Mouse (Mus musculus) large intestine, adult 2 months (tissue): ENCODE results near the gene Gm20388. TPM values are rescaled to one million over a fixed set of nuclear protein-coding genes. Genes with fewer than 3 reads are reported as not detected.

ENCODE experiments used
- DNase-seq: peaks from one replicate; pipeline ENCODE4 v3.0.0-alpha.2; 2012; ENCODE audit warnings: low read depth, low spot score
- WGBS: fragments of 180-500 bp; shearing (Covaris S2); methylation state at CpG from one replicate; pipeline ENCODE4 v1.1.7; 2018; 5-methylcytosine and 5-hydroxymethylcytosine counted together
- polyA plus RNA-seq: library from polyadenylated mRNA; depleted of rRNA; stranded (reverse); fragments of >200 nt; gene quantifications from 2 replicates; pipeline ENCODE4 v1.2.3, GENCODE M21; 2012

The Gm20388 gene
- polyA plus RNA-seq, 1 experiment, result 31.5 TPM

GRCm38 (mm10) chr8:121111145-121111907 is 1200.7 kb downstream of the Gm20388 start:
- WGBS, result 35% methylated on average over 7 of the region's 7 CpGs
- DNase-seq, result no peak

GRCm38 (mm10) chr8:121113261-121113660 is 1202.6 kb downstream of the Gm20388 start:
- WGBS, result under 1% methylated on average over 21 of the region's 21 CpGs
- DNase-seq, result peak; percentile 88

GRCm38 (mm10) chr8:121115136-121115535 is 1204.5 kb downstream of the Gm20388 start:
- WGBS, result 5% methylated on average over 25 of the region's 25 CpGs
- DNase-seq, result no peak

GRCm38 (mm10) chr8:121115948-121116347 is 1205.3 kb downstream of the Gm20388 start, which contains the start of gene Foxc2:
Gene Foxc2 (plus strand): TSS chr8:121116171.
- under 1% methylated on average over 25 of the region's 25 CpGs for WGBS
- DNase-seq, result no peak

- no peak for DNase-seq
- WGBS, result 3% methylated on average over 55 of the region's 55 CpGs
Observed at GRCm38 (mm10) chr8:121116591-121117185, 1206.0 kb downstream of the Gm20388 start.

GRCm38 (mm10) chr8:121117186-121117651 is 1206.6 kb downstream of the Gm20388 start:
- WGBS, result 2% methylated on average over 62 of the region's 62 CpGs
- DNase-seq, result no peak

- no peak for DNase-seq
- 4% methylated on average over 28 of the region's 28 CpGs for WGBS
Observed at GRCm38 (mm10) chr8:121117906-121118305, 1207.3 kb downstream of the Gm20388 start.

- 15% methylated on average over 18 of the region's 18 CpGs for WGBS
- no peak for DNase-seq
Observed at GRCm38 (mm10) chr8:121118634-121119420, 1208.2 kb downstream of the Gm20388 start.

GRCm38 (mm10) chr8:121119635-121120455 is 1209.2 kb downstream of the Gm20388 start:
- WGBS, result 38% methylated on average over 12 of the region's 12 CpGs
- no peak for DNase-seq

- 23% methylated on average over 17 of the region's 17 CpGs for WGBS
- DNase-seq, result no peak
Observed at GRCm38 (mm10) chr8:121120456-121121419, 1210.1 kb downstream of the Gm20388 start.

GRCm38 (mm10) chr8:121121704-121122103 is 1211.1 kb downstream of the Gm20388 start:
- no peak for DNase-seq
- WGBS, result 35% methylated on average over 8 of the region's 8 CpGs

- 34% methylated on average over 7 of the region's 7 CpGs for WGBS
- no peak for DNase-seq
Observed at GRCm38 (mm10) chr8:121122368-121122767, 1211.7 kb downstream of the Gm20388 start.

GRCm38 (mm10) chr8:121123113-121123512 is 1212.5 kb downstream of the Gm20388 start:
- no peak for DNase-seq
- WGBS, result 59% methylated on average over 2 of the region's 2 CpGs

GRCm38 (mm10) chr8:121124547-121125239 is 1214.1 kb downstream of the Gm20388 start:
- 9% methylated on average over 17 of the region's 17 CpGs for WGBS
- DNase-seq, result no peak

GRCm38 (mm10) chr8:121125311-121125876 is 1214.8 kb downstream of the Gm20388 start:
- WGBS, result 1% methylated on average over 36 of the region's 36 CpGs
- no peak for DNase-seq

- DNase-seq, result no peak
- 11% methylated on average over 6 of the region's 6 CpGs for WGBS
Observed at GRCm38 (mm10) chr8:121126191-121126590, 1215.5 kb downstream of the Gm20388 start.

GRCm38 (mm10) chr8:121126694-121127093 is 1216.1 kb downstream of the Gm20388 start:
- DNase-seq, result no peak
- WGBS, result 14% methylated on average over 6 of the region's 6 CpGs
